In genomic region chr14:115042055-115042564, GRCm38 (mm10) we compare ENCODE assay signal across 8 mouse cellular contexts. TPM values are rescaled to one million over a fixed set of nuclear protein-coding genes. Genes with fewer than 3 reads are reported as not detected.
A peak's percentile ranks its signal among the peaks of the same experiment; 100 is the strongest.
DNase-seq lines count a peak whose midpoint lies in the region; ATAC-seq lines count a peak whose summit lies in the region.

No protein-coding gene starts in this region.

- no peaks in the 10 kb centered on the region for H3K27me3 ChIP-seq in heart, embryonic 11.5 days (ENCODE audit: control insufficient read depth, insufficient read depth, low read length)
- peaks cover 5% of the 10 kb centered on the region for H3K27me3 ChIP-seq in kidney, embryonic 16.5 days (ENCODE audit: insufficient read depth, low read length)

- peaks cover 16% of the 10 kb centered on the region for H3K36me3 ChIP-seq in heart, embryonic 11.5 days (ENCODE audit: control insufficient read depth, insufficient read depth, low read length)
- H3K36me3 ChIP-seq in kidney, embryonic 16.5 days (ENCODE audit: insufficient read depth, low read length), result peaks cover 29% of the 10 kb centered on the region

- peak overlapping the region; percentile 92 for H3K4me3 ChIP-seq in heart, embryonic 11.5 days (ENCODE audit: low read depth, low read length)
- peak overlapping the region; percentile 85 for H3K4me3 ChIP-seq in kidney, embryonic 16.5 days (ENCODE audit: low read length)

- under 1% methylated on average over 30 of the region's 51 CpGs for whole genome bisulfite sequencing in heart, embryonic 11.5 days (ENCODE audit: insufficient replicate concordance)
- WGBS in kidney, embryonic 16.5 days, result 0% methylated on average over 24 of the region's 51 CpGs

- peak overlapping the region; percentile 98 for H3K9ac ChIP-seq in heart, embryonic 11.5 days (ENCODE audit: low read depth, low read length)
- peak overlapping the region; percentile 100 for H3K9ac ChIP-seq in kidney, embryonic 16.5 days (replicated peaks; ENCODE audit: low read length)

- peak; percentile 87 to 90 for DNase-seq in B cell, adult 2 months
- DNase-seq in brain, adult 2 months (ENCODE audit: low read depth, low spot score), result peak; percentile 86
- peak; percentile 88 for DNase-seq in liver
- DNase-seq in monocyte, adult 2 months (ENCODE audit: low read depth in 1 of 2, low spot score in 2 of 2), result peak; percentile 38 to 72
- peak; percentile 65 to 78 for DNase-seq in spleen, postnatal 14 days (ENCODE audit: low spot score in 2 of 2)

- peaks cover 8% of the 10 kb centered on the region; the same call in 1 of the 2 replicates for H3K4me1 ChIP-seq in heart, embryonic 11.5 days (ENCODE audit: control insufficient read depth, insufficient read depth, low read length)
- H3K4me1 ChIP-seq in kidney, embryonic 16.5 days (ENCODE audit: insufficient read depth, low read length), result peaks cover 30% of the 10 kb centered on the region

- H3K4me2 ChIP-seq in heart, embryonic 11.5 days, result peak overlapping the region; percentile 95
- peak overlapping the region; percentile 75 for H3K4me2 ChIP-seq in kidney, embryonic 16.5 days (replicated peaks; ENCODE audit: low read depth, low read length)

- peak overlapping the region; percentile 96 for H3K27ac ChIP-seq in heart, embryonic 11.5 days (ENCODE audit: low read depth, low read length)
- peak overlapping the region; percentile 94 for H3K27ac ChIP-seq in kidney, embryonic 16.5 days (ENCODE audit: low read length)

- peak; percentile 89 for ATAC-seq in erythroblast, adult 5-6 weeks (replicated peaks; ENCODE audit: low FRiP score, poor library complexity, severe bottlenecking)
- ATAC-seq in heart, embryonic 11.5 days (replicated peaks; ENCODE audit: insufficient number of reproducible peaks, low FRiP score, low TSS enrichment), result peak; percentile 79
- peak; percentile 87 for ATAC-seq in kidney, embryonic 16.5 days (ENCODE audit: low FRiP score, low TSS enrichment)

- H3K9me3 ChIP-seq in heart, embryonic 11.5 days (replicated peaks; ENCODE audit: control insufficient read depth, low read length), result no peaks in the 10 kb centered on the region
- H3K9me3 ChIP-seq in kidney, embryonic 16.5 days (ENCODE audit: low read length), result no peaks in the 10 kb centered on the region

RNA-seq across cellular contexts. Expression of gene Gpc5, which starts 49.9 kb away (rescaled TPM):
- total RNA-seq in erythroblast, adult 5-6 weeks (2015; ENCODE audit: low replicate concordance), result not detected in 2 replicates
- not detected in 2 replicates for total RNA-seq in erythroblast, adult 5-6 weeks (2017; ENCODE audit: low replicate concordance)
- 0.28 and 0.53 TPM in 2 replicates for polyA plus RNA-seq in heart, embryonic 11.5 days (2014; fragmentation: Nextera tagmentation; extraction: Ambion mirVana)
- polyA plus RNA-seq in kidney, embryonic 16.5 days (2015; fragmentation: Nextera tagmentation; extraction: Ambion mirVana), result 11.6 and 13.8 TPM in 2 replicates

Comparison
In these comparisons a context has a peak if more than half of its experiments do, and no peak if none do; other contexts are left out.
1. Peak in every context shown above with its lines: DNase-seq, ATAC-seq, H3K4me3 ChIP-seq and H3K27ac ChIP-seq.